Mouse (Mus musculus) intestine, postnatal 0 days (tissue): ENCODE measurements at regions not wholly inside any gene's neighbourhood (a gene's known extent, or its start where the extent isn't known, plus 50 kb on each side); places are given as distances from the start of the nearest gene placed in this dataset.

ENCODE experiments used
- ATAC-seq: fragments of 200-750 bp; cut with Nextera tagmentation; 2 replicates; pipeline ENCODE4 v1.8.0; 2017; ENCODE audit warnings: mild to moderate bottlenecking, moderate TSS enrichment, moderate library complexity
- H3K27ac ChIP-seq: fragments of 300-500 bp; sonication (generic); 2 replicates; pipeline ENCODE4 v1.5.1; 2014; ENCODE audit warnings: mild to moderate bottlenecking, low read depth, low read length, moderate library complexity
- H3K27me3 ChIP-seq: fragments of 300-500 bp; sonication (generic); replicated peaks from 2 replicates; pipeline ENCODE4 v1.6.1; 2014; ENCODE audit warnings: low read length, mixed read lengths; ENCODE audit not compliant: control insufficient read depth, insufficient read depth
- H3K36me3 ChIP-seq: fragments of 300-500 bp; sonication (generic); 2 replicates; pipeline ENCODE4 v1.6.1; 2014; ENCODE audit warnings: mild to moderate bottlenecking, moderate library complexity; ENCODE audit not compliant: control insufficient read depth, insufficient read depth
- H3K4me1 ChIP-seq: fragments of 300-500 bp; sonication (generic); replicated peaks from 2 replicates; pipeline ENCODE4 v1.6.1; 2014; ENCODE audit warnings: antibody characterized with exemption, low read length, mixed read lengths; ENCODE audit not compliant: control insufficient read depth, insufficient read depth
- H3K4me2 ChIP-seq: fragments of 300-500 bp; sonication (generic); replicated peaks from 2 replicates; pipeline ENCODE4 v1.6.1; 2014; ENCODE audit warnings: low read depth, mild to moderate bottlenecking, moderate library complexity
- H3K4me3 ChIP-seq: fragments of 300-500 bp; sonication (generic); 2 replicates; pipeline ENCODE4 v1.5.1; 2014; ENCODE audit warnings: low read depth, low read length
- H3K9ac ChIP-seq: fragments of 300-500 bp; sonication (generic); 2 replicates; pipeline ENCODE4 v1.6.1; 2014; ENCODE audit warnings: mild to moderate bottlenecking, low read depth, low read length
- H3K9me3 ChIP-seq: fragments of 300-500 bp; sonication (generic); 2 replicates; pipeline ENCODE4 v1.6.1; 2016; ENCODE audit warnings: mixed run types; ENCODE audit not compliant: control insufficient read depth
- CTCF ChIP-seq: sonication (generic); IDR thresholded peaks from 2 replicates; pipeline ENCODE4 v1.5.1; 2016; ENCODE audit warnings: low read depth, mild to moderate bottlenecking, control low read depth, antibody characterized with exemption, moderate library complexity
- WGBS: fragments of 180-500 bp; shearing (Covaris S2); extraction: QIAGEN DNeasy Blood & Tissue Kit; methylation state at CpG from one replicate; pipeline ENCODE4 v1.1.7; 2014; 5-methylcytosine and 5-hydroxymethylcytosine counted together

DNA sequence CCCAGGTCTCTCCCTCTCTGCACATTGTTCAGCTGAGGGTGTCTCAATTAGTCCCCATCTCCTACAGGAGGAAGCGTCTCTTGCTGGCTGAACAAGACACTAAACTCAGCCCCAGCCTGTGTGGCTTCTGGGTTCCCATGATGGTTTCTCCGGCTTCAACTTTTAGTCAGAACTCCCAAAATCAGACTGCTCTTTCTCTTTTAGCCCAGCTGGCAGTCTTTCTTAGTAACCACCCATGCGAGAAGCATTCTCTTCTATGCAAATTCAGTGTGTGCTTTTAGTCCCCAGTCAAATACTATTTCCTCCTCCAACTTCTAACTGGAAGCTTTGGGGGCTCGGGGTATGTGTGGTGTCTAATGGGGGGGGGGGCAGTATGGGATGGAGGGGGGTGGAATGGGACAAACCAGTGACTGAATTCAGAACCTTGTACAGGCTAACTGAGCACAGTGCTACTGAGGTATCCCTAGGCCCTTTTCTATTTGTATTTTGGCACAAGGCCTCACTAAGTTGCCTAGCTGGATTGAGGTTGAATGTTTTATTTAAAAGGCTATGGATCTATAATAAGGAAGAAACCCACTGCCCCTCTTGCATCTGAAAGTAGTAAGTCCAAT, 194.9 kb upstream of the Gm9833 start:
- ATAC-seq = no peak
- WGBS = 81% methylated on average over 4 of the region's 4 CpGs
- H3K27ac ChIP-seq = no peak overlapping the region
- H3K4me2 ChIP-seq = no peak overlapping the region
- no peak overlapping the region for H3K9ac ChIP-seq
- no peak overlapping the region for H3K4me3 ChIP-seq
- H3K9me3 ChIP-seq = no peaks in the 10 kb centered on the region
- TF ChIP-seq CTCF = no peak
- no peaks in the 10 kb centered on the region for H3K4me1 ChIP-seq
- H3K36me3 ChIP-seq = no peaks in the 10 kb centered on the region
- no peaks in the 10 kb centered on the region for H3K27me3 ChIP-seq

DNA sequence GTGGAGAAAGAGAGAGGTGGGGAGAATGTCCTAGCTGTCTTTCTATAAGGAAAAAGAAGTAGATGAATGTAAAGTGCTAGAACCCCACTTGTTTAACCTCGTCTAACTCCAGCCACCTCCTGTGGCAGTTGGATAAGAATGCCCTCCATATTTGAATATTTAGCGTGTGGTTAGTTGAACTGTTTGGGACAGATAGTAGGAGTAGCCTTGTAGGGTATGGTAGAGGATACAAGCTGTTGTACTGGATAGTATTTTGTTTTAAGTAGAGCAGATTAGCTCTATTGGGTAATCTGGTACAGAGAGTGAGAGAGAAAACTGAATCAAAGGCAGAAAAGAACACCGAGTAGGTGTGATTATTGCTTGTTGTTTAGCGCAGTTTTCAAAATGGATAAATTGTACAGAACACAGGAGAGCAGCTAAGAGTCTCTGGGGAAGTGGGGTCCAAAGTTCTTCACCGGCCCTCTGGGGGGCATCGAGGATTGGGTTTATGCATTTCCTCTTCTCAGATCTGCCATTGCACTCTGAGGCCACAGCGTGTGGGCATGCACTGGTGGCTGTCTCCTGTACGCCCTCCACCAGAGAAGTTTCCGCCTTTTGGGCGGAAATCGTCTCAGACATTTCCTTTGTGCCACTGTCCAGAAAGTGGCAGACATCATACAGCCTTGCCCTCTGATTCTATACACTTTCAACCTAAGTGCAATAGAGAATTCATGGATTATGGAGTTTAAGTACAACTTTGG, 192.3 kb upstream of the Gm9833 start:
- Histone ChIP-seq H3K9me3 (no peaks in the 10 kb centered on the region), H3K4me3 (no peak overlapping the region), H3K9ac (no peak overlapping the region), H3K27ac (no peak overlapping the region), H3K4me1 (no peaks in the 10 kb centered on the region), H3K27me3 (no peaks in the 10 kb centered on the region), H3K4me2 (no peak overlapping the region), H3K36me3 (no peaks in the 10 kb centered on the region)
- no peak for ATAC-seq
- 90% methylated on average over 11 of the region's 11 CpGs for WGBS
- no peak for TF ChIP-seq CTCF

DNA sequence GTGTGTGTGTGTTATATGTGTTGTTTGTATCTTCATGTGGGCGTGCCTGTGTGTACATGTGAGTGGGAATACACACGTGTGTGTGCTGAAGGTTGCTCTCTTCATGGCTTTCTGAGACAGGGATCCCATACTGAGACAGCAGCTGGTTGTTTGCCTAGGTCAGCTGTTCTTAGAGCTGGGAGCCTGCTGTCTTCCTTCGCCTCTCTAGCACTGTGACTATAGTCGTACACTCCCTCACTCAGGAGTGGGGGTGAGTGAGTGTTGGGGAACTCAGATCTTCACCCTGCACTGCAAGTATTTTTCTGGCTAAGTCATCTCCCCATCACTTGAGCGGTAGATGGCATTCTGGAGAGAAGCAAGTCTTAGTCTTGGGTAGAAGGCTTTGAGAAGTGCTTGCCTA, 191.6 kb upstream of the Gm9833 start:
- no peaks in the 10 kb centered on the region for H3K9me3 ChIP-seq
- H3K9ac ChIP-seq = no peak overlapping the region
- 90% methylated on average over 5 of the region's 5 CpGs for WGBS
- no peaks in the 10 kb centered on the region for H3K4me1 ChIP-seq
- H3K36me3 ChIP-seq = no peaks in the 10 kb centered on the region
- no peak for TF ChIP-seq CTCF
- H3K4me2 ChIP-seq = no peak overlapping the region
- H3K4me3 ChIP-seq = no peak overlapping the region
- no peak overlapping the region for H3K27ac ChIP-seq
- no peaks in the 10 kb centered on the region for H3K27me3 ChIP-seq
- no peak for ATAC-seq

DNA sequence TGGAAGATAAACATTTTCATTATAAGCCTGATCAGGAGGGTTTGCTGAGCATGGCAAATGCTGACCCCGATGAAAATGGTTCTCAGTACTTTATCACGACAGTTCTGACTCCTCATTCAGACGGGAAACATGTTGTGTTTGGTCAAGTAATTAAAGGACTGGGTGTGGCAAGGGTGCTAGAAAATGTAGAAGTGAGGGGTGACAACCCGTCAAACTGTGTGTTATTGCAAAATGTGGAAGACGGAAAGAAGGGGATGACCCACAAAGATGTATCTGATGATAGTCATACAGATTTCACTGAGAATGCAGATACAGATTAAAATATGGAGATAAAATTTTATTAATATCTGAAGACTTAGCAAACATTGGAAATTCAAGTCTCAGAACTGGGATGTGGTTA, 186.2 kb upstream of the Gm9833 start:
- Histone ChIP-seq H3K9me3 (no peaks in the 10 kb centered on the region), H3K27ac (no peak overlapping the region), H3K4me1 (no peaks in the 10 kb centered on the region), H3K4me3 (no peak overlapping the region), H3K36me3 (no peaks in the 10 kb centered on the region), H3K27me3 (no peaks in the 10 kb centered on the region), H3K4me2 (no peak overlapping the region), H3K9ac (no peak overlapping the region)
- no peak for TF ChIP-seq CTCF
- ATAC-seq = no peak
- WGBS = 57% methylated on average over 5 of the region's 5 CpGs

DNA sequence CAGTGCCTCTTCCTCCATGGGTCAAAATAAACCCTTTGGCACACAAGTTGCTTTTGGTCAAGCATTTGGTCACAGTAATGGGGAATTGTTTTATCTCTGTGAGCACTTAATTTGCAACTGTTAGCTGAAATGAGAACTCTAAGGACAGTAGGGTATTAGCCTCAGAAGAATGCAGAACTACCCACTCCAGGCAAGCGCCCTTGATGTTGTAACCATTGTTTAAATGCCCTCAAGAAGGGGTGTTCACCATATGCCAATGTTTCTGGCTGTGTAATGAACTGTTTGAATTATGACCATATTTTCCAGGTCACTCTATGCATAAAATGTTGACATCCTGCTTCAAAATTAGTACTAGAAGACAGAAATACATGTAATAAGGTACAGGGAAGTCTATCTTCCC, 174.6 kb upstream of the Gm9833 start:
- H3K9ac ChIP-seq = no peak overlapping the region
- H3K4me2 ChIP-seq = no peak overlapping the region
- no peak for ATAC-seq
- H3K27me3 ChIP-seq = no peaks in the 10 kb centered on the region
- H3K9me3 ChIP-seq = no peaks in the 10 kb centered on the region
- WGBS = 97% methylated on average over 1 of the region's 1 CpGs
- H3K36me3 ChIP-seq = no peaks in the 10 kb centered on the region
- no peaks in the 10 kb centered on the region for H3K4me1 ChIP-seq
- no peak overlapping the region for H3K4me3 ChIP-seq
- H3K27ac ChIP-seq = no peak overlapping the region
- no peak for TF ChIP-seq CTCF

DNA sequence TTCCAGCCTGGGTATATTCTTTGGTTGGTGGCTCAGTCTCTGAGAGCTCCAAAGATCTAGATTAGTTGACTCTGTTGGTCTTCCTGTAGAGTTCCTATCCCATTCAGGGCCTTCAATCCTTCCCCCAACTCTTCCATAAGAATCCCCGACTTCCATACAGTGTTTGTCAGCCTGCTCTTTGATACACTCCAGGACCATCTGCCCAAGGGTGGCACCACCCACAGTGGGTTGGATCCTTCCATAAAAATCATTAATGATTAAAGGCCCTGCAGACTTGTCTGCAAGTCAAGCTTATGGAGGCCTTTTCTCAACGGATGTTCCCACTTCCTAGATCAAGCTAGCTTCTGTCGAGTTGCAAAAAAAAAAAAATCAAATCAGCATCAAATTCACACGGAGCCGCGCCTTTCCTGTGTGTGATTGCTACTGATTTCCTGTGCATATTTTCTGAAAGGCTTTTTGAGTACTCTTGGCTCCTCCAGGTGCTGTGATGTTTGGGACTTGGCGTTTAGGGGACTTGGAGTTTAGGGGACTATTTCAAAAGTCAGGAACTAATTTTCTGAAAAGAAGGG, 171.3 kb upstream of the Gm9833 start:
- no peaks in the 10 kb centered on the region for H3K36me3 ChIP-seq
- H3K9me3 ChIP-seq = no peaks in the 10 kb centered on the region
- no peak overlapping the region for H3K27ac ChIP-seq
- no peaks in the 10 kb centered on the region for H3K27me3 ChIP-seq
- no peaks in the 10 kb centered on the region for H3K4me1 ChIP-seq
- ATAC-seq = no peak
- H3K4me3 ChIP-seq = no peak overlapping the region
- no peak overlapping the region for H3K9ac ChIP-seq
- WGBS = 52% methylated on average over 7 of the region's 7 CpGs
- no peak for TF ChIP-seq CTCF
- H3K4me2 ChIP-seq = no peak overlapping the region
